ENCODE assay signal across 29 mouse cellular contexts in the genomic region with DNA sequence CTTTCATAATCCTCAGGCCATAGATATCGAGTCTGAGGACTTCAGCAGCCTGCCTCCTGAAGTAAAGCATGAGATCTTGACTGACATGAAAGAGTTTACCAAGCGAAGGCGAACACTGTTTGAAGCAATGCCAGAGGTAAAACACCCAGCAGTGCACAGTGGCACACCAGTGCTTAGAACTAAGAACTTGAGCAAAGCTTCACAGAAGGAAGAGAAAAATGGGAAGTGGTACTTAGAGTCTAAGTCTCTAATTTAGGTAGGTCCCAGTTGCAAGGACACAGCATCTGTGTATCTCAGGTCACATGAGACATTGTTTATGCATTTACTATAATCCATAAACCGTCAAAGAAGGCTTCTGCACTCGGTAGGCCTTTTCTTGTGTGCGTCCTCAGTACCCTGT. TPM values are rescaled to one million over a fixed set of nuclear protein-coding genes. Genes with fewer than 3 reads are reported as not detected.
DNase-seq lines count a peak whose midpoint lies in the region; ATAC-seq and TF ChIP-seq lines count a peak whose summit lies in the region.
"Had no signal": no experiment of that assay in that cellular context is flagged by ENCODE, and none has a peak within 500 bp of the region (broad histone marks: within the 10 kb centered on the region; RNA-seq: fewer than 3 reads in every experiment).

No protein-coding gene starts in this region.

- H3K27ac ChIP-seq in CH12.LX (ENCODE audit: insufficient read depth, low read depth) = no peak overlapping the region
- no peak overlapping the region for H3K27ac ChIP-seq in midbrain, embryonic 10.5 days (replicated peaks)
- H3K27ac ChIP-seq: embryonic facial prominence, embryonic 12.5 days; embryonic facial prominence, embryonic 15.5 days; gastrocnemius, adult 2 months; heart, embryonic 15.5 days; hindbrain, embryonic 13.5 days; hindbrain, postnatal 0 days had no signal

- H3K27me3 ChIP-seq in CH12.LX (replicated peaks) = no peaks in the 10 kb centered on the region
- no peaks in the 10 kb centered on the region for H3K27me3 ChIP-seq in midbrain, embryonic 10.5 days (ENCODE audit: low read depth, poor library complexity, severe bottlenecking)
- H3K27me3 ChIP-seq: embryonic facial prominence, embryonic 12.5 days; embryonic facial prominence, embryonic 15.5 days; heart, embryonic 12.5 days; heart, embryonic 15.5 days; hindbrain, embryonic 13.5 days had no signal

- no peak for TF ChIP-seq RAD21 in CH12.LX (IDR thresholded peaks at IDR 0.05; ENCODE audit: low read depth, low read length)

- 94% methylated on average over 6 of the region's 6 CpGs for WGBS in midbrain, embryonic 10.5 days

- peak; percentile 73 for DNase-seq in A20 (ENCODE audit: low read depth, low spot score)
- DNase-seq in CH12.LX (ENCODE audit: extremely low read depth) = no peak
- no peak for DNase-seq in layer of hippocampus, postnatal 14 days (ENCODE audit: low spot score in 2 of 2)
- DNase-seq in midbrain, embryonic 10.5 days (ENCODE audit: low spot score) = no peak
- DNase-seq: adrenal gland, adult 2 months; adrenal gland, postnatal 14 days; cerebellum, adult 2 months; cerebellum, adult 9-11 months; cerebellum, postnatal 25 days; forebrain, postnatal 0 days; gastrocnemius, adult 2 months; gastrocnemius, postnatal 14 days; heart, adult 18-20 months; heart, postnatal 14 days had no signal

- no peak for TF ChIP-seq CTCF in CH12.LX (conservative IDR thresholded peaks at IDR 0.05 in 1 of 2, IDR thresholded peaks at IDR 0.05 in 1 of 2; ENCODE audit: low read depth in 2 of 2, low read length in 2 of 2)

- no peak overlapping the region for H3K4me2 ChIP-seq in CH12.LX (ENCODE audit: insufficient read depth, low read depth, poor library complexity, severe bottlenecking)
- H3K4me2 ChIP-seq: embryonic facial prominence, embryonic 12.5 days; embryonic facial prominence, embryonic 15.5 days; heart, embryonic 12.5 days; heart, embryonic 15.5 days; hindbrain, embryonic 13.5 days had no signal

- no peak for TF ChIP-seq POLR2A in CH12.LX (IDR thresholded peaks at IDR 0.05; ENCODE audit: low read depth, low read length)

- H3K79me2 ChIP-seq in CH12.LX (replicated peaks; ENCODE audit: control insufficient read depth, extremely low read depth, insufficient read depth, poor library complexity, severe bottlenecking) = no peaks in the 10 kb centered on the region

- dilution Hi-C loops in CH12.LX (cut with MboI; ENCODE audit: extremely low pct_ligation_motif_present, extremely low pct_unique_long_range_greater_than_20kb, low sequenced_read_pairs) = no loop called here

- peaks cover 7% of the 10 kb centered on the region for H3K9me3 ChIP-seq in CH12.LX (replicated peaks; ENCODE audit: low read length)
- no peaks in the 10 kb centered on the region for H3K9me3 ChIP-seq in midbrain, embryonic 10.5 days (replicated peaks)
- H3K9me3 ChIP-seq: embryonic facial prominence, embryonic 12.5 days; embryonic facial prominence, embryonic 15.5 days; heart, embryonic 12.5 days; heart, embryonic 15.5 days; hindbrain, embryonic 13.5 days had no signal

- in situ Hi-C loops in CH12.LX (cut with MboI; ENCODE audit: low pct_ligation_motif_present, low pct_unique_long_range_greater_than_20kb, low sequenced_read_pairs) = no loop called here

- no peak overlapping the region for H3K4me3 ChIP-seq in CH12.LX (replicated peaks in 1 of 3; ENCODE audit: low read depth in 2 of 3, low read length in 2 of 3, poor library complexity in 1 of 3)
- no peak overlapping the region for H3K4me3 ChIP-seq in midbrain, embryonic 10.5 days
- H3K4me3 ChIP-seq: embryonic facial prominence, embryonic 12.5 days; embryonic facial prominence, embryonic 15.5 days; gastrocnemius, adult 2 months; heart, embryonic 12.5 days; heart, embryonic 15.5 days; hindbrain, embryonic 13.5 days had no signal

- no peak overlapping the region for H3K9ac ChIP-seq in CH12.LX (ENCODE audit: insufficient read depth, low read depth)
- H3K9ac ChIP-seq: embryonic facial prominence, embryonic 12.5 days; embryonic facial prominence, embryonic 15.5 days; forebrain, postnatal 0 days; heart, embryonic 12.5 days; heart, embryonic 15.5 days; hindbrain, embryonic 13.5 days had no signal

- H3K4me1 ChIP-seq in CH12.LX (ENCODE audit: control insufficient read depth in 1 of 2, insufficient read depth in 2 of 2) = peaks cover 6 to 20% of the 10 kb centered on the region in 2 experiments
- no peaks in the 10 kb centered on the region for H3K4me1 ChIP-seq in midbrain, embryonic 10.5 days
- H3K4me1 ChIP-seq: embryonic facial prominence, embryonic 12.5 days; embryonic facial prominence, embryonic 15.5 days; heart, embryonic 12.5 days; heart, embryonic 15.5 days; hindbrain, embryonic 13.5 days had no signal

- peaks cover 45 to 72% of the 10 kb centered on the region in 2 experiments for H3K36me3 ChIP-seq in CH12.LX (replicated peaks in 1 of 2; ENCODE audit: control insufficient read depth in 1 of 2, insufficient read depth in 1 of 2, low read length in 1 of 2)
- peaks cover 100% of the 10 kb centered on the region for H3K36me3 ChIP-seq in midbrain, embryonic 10.5 days

- TF ChIP-seq EP300 in CH12.LX (IDR thresholded peaks at IDR 0.05; ENCODE audit: low read length) = 0 out of 2 replicates have a peak, but pooled peaks have one; percentile 35

- ATAC-seq in granulocyte monocyte progenitor cell, adult 5-6 weeks (replicated peaks; ENCODE audit: poor library complexity, severe bottlenecking) = peak; percentile 58
- ATAC-seq in megakaryocyte-erythroid progenitor cell, adult 5-6 weeks (replicated peaks; ENCODE audit: low FRiP score, low TSS enrichment, poor library complexity, severe bottlenecking) = no peak
- ATAC-seq: forebrain, embryonic 14.5 days; forebrain, postnatal 0 days; hindbrain, postnatal 0 days; inflammation-experienced regulatory T-cells, adult 6 months; intestine, embryonic 16.5 days had no signal

TF ChIP-seq in CH12.LX, 34 proteins besides CTCF, POLR2A, EP300 and RAD21:
- peak; percentile 42; the same call in 1 of the 2 replicates for TF ChIP-seq IRF4 (IDR thresholded peaks at IDR 0.05; ENCODE audit: low read depth, low read length)
- no peak for TF ChIP-seq MXI1 (IDR thresholded peaks at IDR 0.05; ENCODE audit: low read depth, low read length)

RNA-seq across cellular contexts. Expression of gene Ercc5, which starts 14.3 kb away (rescaled TPM):
- total RNA-seq in CH12.LX (2012; rRNA removed) (9.8 and 11.7 TPM in 2 replicates), CH12.LX (2014; rRNA removed) (7.1 and 7.4 TPM in 2 replicates)
- 8.2 and 8.9 TPM in 2 replicates for polyA plus RNA-seq in CH12.LX (2012; ENCODE audit: insufficient read length, low read depth)
- total RNA-seq in granulocyte monocyte progenitor cell, adult 5-6 weeks (2014; fragmentation: Nextera tagmentation) = 7.8 and 11.2 TPM in 2 replicates
- 4.8 and 7.9 TPM in 2 replicates for total RNA-seq in granulocyte monocyte progenitor cell, adult 5-6 weeks (2017)
- 16.9 and 19.3 TPM in 2 replicates for total RNA-seq in megakaryocyte-erythroid progenitor cell, adult 5-6 weeks (2014; fragmentation: Nextera tagmentation)
- total RNA-seq in megakaryocyte-erythroid progenitor cell, adult 5-6 weeks (2017) = 16.0 and 18.5 TPM in 2 replicates
- 10 to 100 TPM; 18.4 to 22.5 TPM for total RNA-seq in layer of hippocampus, postnatal 14 days (2021)
- polyA plus RNA-seq in midbrain, embryonic 10.5 days (2016; fragmentation: Nextera tagmentation; extraction: Ambion mirVana) = 29.0 and 32.8 TPM in 2 replicates

RNA-seq across cellular contexts. Expression of gene Bivm, which starts 43.1 kb away (rescaled TPM):
- total RNA-seq in CH12.LX (2012; rRNA removed) = 0.04 TPM in 1 of 2 replicates, not detected in the other
- total RNA-seq in CH12.LX (2014; rRNA removed) = 0.05 and 0.11 TPM in 2 replicates
- polyA plus RNA-seq in CH12.LX (2012; ENCODE audit: insufficient read length, low read depth) = 0.07 and 0.09 TPM in 2 replicates
- total RNA-seq in granulocyte monocyte progenitor cell, adult 5-6 weeks (2014; fragmentation: Nextera tagmentation) = 11.5 and 17.5 TPM in 2 replicates
- total RNA-seq in granulocyte monocyte progenitor cell, adult 5-6 weeks (2017) = 7.0 and 10.6 TPM in 2 replicates
- total RNA-seq in megakaryocyte-erythroid progenitor cell, adult 5-6 weeks (2014; fragmentation: Nextera tagmentation) = 5.4 and 7.1 TPM in 2 replicates
- 6.7 and 11.7 TPM in 2 replicates for total RNA-seq in megakaryocyte-erythroid progenitor cell, adult 5-6 weeks (2017)
- 10 to 100 TPM; 38.4 to 41.8 TPM for total RNA-seq in layer of hippocampus, postnatal 14 days (2021)
- polyA plus RNA-seq in midbrain, embryonic 10.5 days (2016; fragmentation: Nextera tagmentation; extraction: Ambion mirVana) = 22.5 and 24.7 TPM in 2 replicates

RNA-seq across cellular contexts. Expression of gene Kdelc1, which starts 43.2 kb away (rescaled TPM):
- total RNA-seq in CH12.LX (2012; rRNA removed) (0.04 TPM in 1 of 2 replicates, not detected in the other), CH12.LX (2014; rRNA removed) (not detected in 2 replicates)
- 0.16 TPM in 1 of 2 replicates, not detected in the other for polyA plus RNA-seq in CH12.LX (2012; ENCODE audit: insufficient read length, low read depth)
- 38.3 and 40.7 TPM in 2 replicates for total RNA-seq in granulocyte monocyte progenitor cell, adult 5-6 weeks (2014; fragmentation: Nextera tagmentation)
- total RNA-seq in granulocyte monocyte progenitor cell, adult 5-6 weeks (2017) = 33.4 and 35.5 TPM in 2 replicates
- 21.6 and 27.2 TPM in 2 replicates for total RNA-seq in megakaryocyte-erythroid progenitor cell, adult 5-6 weeks (2014; fragmentation: Nextera tagmentation)
- 20.1 and 22.8 TPM in 2 replicates for total RNA-seq in megakaryocyte-erythroid progenitor cell, adult 5-6 weeks (2017)
- total RNA-seq in layer of hippocampus, postnatal 14 days (2021) = 10 to 100 TPM; 11.1 to 11.4 TPM
- 56.1 and 64.6 TPM in 2 replicates for polyA plus RNA-seq in midbrain, embryonic 10.5 days (2016; fragmentation: Nextera tagmentation; extraction: Ambion mirVana)

RNA-seq across cellular contexts. Expression of gene Mettl21e, which starts 56.9 kb away (rescaled TPM):
- total RNA-seq in CH12.LX (2012; rRNA removed) (not detected in 2 replicates), CH12.LX (2014; rRNA removed) (not detected in 2 replicates)
- not detected in 2 replicates for polyA plus RNA-seq in CH12.LX (2012; ENCODE audit: insufficient read length, low read depth)
- total RNA-seq in granulocyte monocyte progenitor cell, adult 5-6 weeks (2014; fragmentation: Nextera tagmentation) = not detected in 2 replicates
- total RNA-seq in granulocyte monocyte progenitor cell, adult 5-6 weeks (2017) = not detected in 2 replicates
- total RNA-seq in megakaryocyte-erythroid progenitor cell, adult 5-6 weeks (2014; fragmentation: Nextera tagmentation) = not detected in 2 replicates
- not detected in 2 replicates for total RNA-seq in megakaryocyte-erythroid progenitor cell, adult 5-6 weeks (2017)
- total RNA-seq in layer of hippocampus, postnatal 14 days (2021) = not detected
- polyA plus RNA-seq in midbrain, embryonic 10.5 days (2016; fragmentation: Nextera tagmentation; extraction: Ambion mirVana) = not detected in 2 replicates
- total RNA-seq: adrenal gland, adult 2 months; adrenal gland, postnatal 14 days; common myeloid progenitor, adult 5-6 weeks; forebrain, postnatal 0 days; heart, adult 18-20 months; hematopoietic stem cell, adult 5-6 weeks; hindbrain, postnatal 0 days; MEL had no signal
- polyA plus RNA-seq: adrenal gland, adult 2 months; cerebellum, adult 2 months; forebrain, embryonic 11.5 days; forebrain, embryonic 14.5 days; forebrain, postnatal 0 days; heart, embryonic 12.5 days; hindbrain, embryonic 13.5 days; hindbrain, postnatal 0 days; inflammation-experienced regulatory T-cells, adult 6 months; intestine, embryonic 16.5 days had no signal

RNA-seq across cellular contexts. Expression of gene Tex30, which starts 59.6 kb away (rescaled TPM):
- total RNA-seq in CH12.LX (2012; rRNA removed) (54.2 and 69.8 TPM in 2 replicates), CH12.LX (2014; rRNA removed) (196 and 211 TPM in 2 replicates)
- 89.6 and 111 TPM in 2 replicates for polyA plus RNA-seq in CH12.LX (2012; ENCODE audit: insufficient read length, low read depth)
- 64.6 and 67.6 TPM in 2 replicates for total RNA-seq in granulocyte monocyte progenitor cell, adult 5-6 weeks (2014; fragmentation: Nextera tagmentation)
- total RNA-seq in granulocyte monocyte progenitor cell, adult 5-6 weeks (2017) = 51.4 and 74.2 TPM in 2 replicates
- 76.5 and 92.0 TPM in 2 replicates for total RNA-seq in megakaryocyte-erythroid progenitor cell, adult 5-6 weeks (2014; fragmentation: Nextera tagmentation)
- total RNA-seq in megakaryocyte-erythroid progenitor cell, adult 5-6 weeks (2017) = 115 and 118 TPM in 2 replicates
- 1 to 10 TPM; 6.2 to 8.2 TPM for total RNA-seq in layer of hippocampus, postnatal 14 days (2021)
- 105 and 118 TPM in 2 replicates for polyA plus RNA-seq in midbrain, embryonic 10.5 days (2016; fragmentation: Nextera tagmentation; extraction: Ambion mirVana)

Comparison
In these comparisons a context has a peak if more than half of its experiments do, and no peak if none do; other contexts are left out.
1. RNA of gene Bivm, which starts 43.1 kb away (total RNA-seq): 38.4 to 41.8 TPM in layer of hippocampus, postnatal 14 days, 7.0 to 17.5 TPM in granulocyte monocyte progenitor cell, adult 5-6 weeks and 5.4 to 11.7 TPM in megakaryocyte-erythroid progenitor cell, adult 5-6 weeks; 0.04 to 0.11 TPM in CH12.LX; every median in the first group is over 4 times any median in the second.
2. RNA of gene Kdelc1, which starts 43.2 kb away (total RNA-seq): 33.4 to 40.7 TPM in granulocyte monocyte progenitor cell, adult 5-6 weeks, 20.1 to 27.2 TPM in megakaryocyte-erythroid progenitor cell, adult 5-6 weeks and 11.1 to 11.4 TPM in layer of hippocampus, postnatal 14 days; 0.04 TPM in CH12.LX; every median in the first group is over 10 times any median in the second.